Mouse (Mus musculus) C2C12 (cell line): ENCODE data around the gene Gm9970. TPM values are rescaled to one million over a fixed set of nuclear protein-coding genes. Genes with fewer than 3 reads are reported as not detected.

Experiments
- H3K27me3 ChIP-seq: one replicate; pipeline ENCODE4 v1.6.1; 2011; ENCODE audit not compliant: control insufficient read depth, insufficient read depth, insufficient read length
- H3K36me3 ChIP-seq: one replicate; pipeline ENCODE4 v1.6.1; 2011; ENCODE audit not compliant: control insufficient read depth, insufficient read depth
- H3K4me3 ChIP-seq: one replicate; pipeline ENCODE4 v1.5.1; 2011; ENCODE audit warnings: mild to moderate bottlenecking, control low read depth; ENCODE audit not compliant: poor library complexity, insufficient read depth, severe bottlenecking
- H3K79me2 ChIP-seq: one replicate; pipeline ENCODE4 v1.6.1; 2011; ENCODE audit not compliant: control insufficient read depth, insufficient read depth
- H3K79me3 ChIP-seq: one replicate; pipeline ENCODE4 v1.6.1; 2011; ENCODE audit warnings: low read depth, control low read depth
- H3ac ChIP-seq: one replicate; pipeline ENCODE3; 2011; ENCODE audit warnings: low read depth; ENCODE audit not compliant: control insufficient read depth, insufficient read length
- CEBPB ChIP-seq: IDR thresholded peaks from one replicate; pipeline ENCODE4 v1.6.1; 2011; ENCODE audit warnings: low read depth, mild to moderate bottlenecking, control low read depth, moderate library complexity
- CTCF ChIP-seq: IDR thresholded peaks from one replicate; pipeline ENCODE4 v1.5.1; 2011; ENCODE audit not compliant: control insufficient read depth, insufficient read depth, insufficient read length
- FOSL1 ChIP-seq: IDR thresholded peaks from one replicate; pipeline ENCODE4 v1.8.0; 2011; ENCODE audit warnings: mild to moderate bottlenecking, low read length; ENCODE audit not compliant: poor library complexity, insufficient read depth, severe bottlenecking
- MAX ChIP-seq: IDR thresholded peaks from one replicate; pipeline ENCODE4 v1.6.1; 2011; ENCODE audit warnings: mild to moderate bottlenecking, control low read depth
- MYOD1 ChIP-seq: IDR thresholded peaks from one replicate; pipeline ENCODE4 v1.6.1; 2011; ENCODE audit warnings: low read depth; ENCODE audit not compliant: control insufficient read depth, insufficient read length
- MYOG ChIP-seq: IDR thresholded peaks from one replicate; pipeline ENCODE4 v1.6.1; 2011; ENCODE audit not compliant: control insufficient read depth, insufficient read length; ENCODE audit errors: extremely low read depth
- USF1 ChIP-seq: IDR thresholded peaks from one replicate; pipeline ENCODE4 v1.6.1; 2011; ENCODE audit warnings: low read depth, mild to moderate bottlenecking, control low read depth, moderate library complexity
- polyA plus RNA-seq: library from polyadenylated mRNA; unstranded; fragments of >200 nt; fragmentation: generic; extraction: Trizol; gene quantifications from one replicate; pipeline ENCODE4 v1.2.1, GENCODE M21; 2012; ENCODE audit warnings: missing spikeins

Gene Gm9970
- polyA plus RNA-seq, 1 experiment = 0.09 TPM

- TF ChIP-seq CEBPB (no peak), MYOG (no peak), MYOD1 (no peak), FOSL1 (no peak), USF1 (no peak), CTCF (no peak), MAX (no peak)
- Histone ChIP-seq H3K4me3 (no peak overlapping the region), H3K36me3 (peaks cover 82% of the 10 kb centered on the region), H3K27me3 (no peaks in the 10 kb centered on the region), H3K79me2 (peaks cover 23% of the 10 kb centered on the region), H3K79me3 (peaks cover 10% of the 10 kb centered on the region), H3ac (no peak overlapping the region)
These were observed 41.1 kb downstream of the Gm9970 start for GRCm38 (mm10) chr5:31199893-31200292.

- Histone ChIP-seq H3K4me3 (no peak overlapping the region), H3K27me3 (no peaks in the 10 kb centered on the region), H3K79me3 (peaks cover 15% of the 10 kb centered on the region), H3K79me2 (peaks cover 28% of the 10 kb centered on the region), H3K36me3 (peaks cover 82% of the 10 kb centered on the region), H3ac (no peak overlapping the region)
- TF ChIP-seq MYOD1 (no peak), FOSL1 (no peak), MYOG (no peak), CEBPB (no peak), CTCF (no peak), MAX (no peak), USF1 (no peak)
These were observed 41.6 kb downstream of the Gm9970 start for GRCm38 (mm10) chr5:31199321-31199892.

GRCm38 (mm10) chr5:31198616-31199320 is 42.3 kb downstream of the Gm9970 start:
- no peak overlapping the region for H3K4me3 ChIP-seq
- peaks cover 19% of the 10 kb centered on the region for H3K79me3 ChIP-seq
- H3K79me2 ChIP-seq = peaks cover 34% of the 10 kb centered on the region
- H3K27me3 ChIP-seq = no peaks in the 10 kb centered on the region
- no peak for TF ChIP-seq MYOD1
- TF ChIP-seq FOSL1 = no peak
- no peak for TF ChIP-seq CEBPB
- TF ChIP-seq CTCF = no peak
- no peak for TF ChIP-seq MYOG
- H3K36me3 ChIP-seq = peaks cover 80% of the 10 kb centered on the region
- no peak overlapping the region for H3ac ChIP-seq

- no peak for TF ChIP-seq USF1
- TF ChIP-seq MAX = no peak
- no peak for TF ChIP-seq CTCF
- TF ChIP-seq MYOG = no peak
- TF ChIP-seq FOSL1 = no peak
- TF ChIP-seq MYOD1 = no peak
- TF ChIP-seq CEBPB = no peak
- peaks cover 78% of the 10 kb centered on the region for H3K36me3 ChIP-seq
- no peaks in the 10 kb centered on the region for H3K27me3 ChIP-seq
- H3K79me3 ChIP-seq = peaks cover 21% of the 10 kb centered on the region
- no peak overlapping the region for H3ac ChIP-seq
- peaks cover 40% of the 10 kb centered on the region for H3K79me2 ChIP-seq
- H3K4me3 ChIP-seq = no peak overlapping the region
These were observed 42.9 kb downstream of the Gm9970 start for GRCm38 (mm10) chr5:31198170-31198569.

- Histone ChIP-seq H3ac (no peak overlapping the region), H3K79me2 (peaks cover 48% of the 10 kb centered on the region), H3K79me3 (peaks cover 24% of the 10 kb centered on the region), H3K36me3 (peaks cover 69% of the 10 kb centered on the region), H3K4me3 (no peak overlapping the region), H3K27me3 (no peaks in the 10 kb centered on the region)
- no peak for TF ChIP-seq FOSL1
- TF ChIP-seq CEBPB = no peak
- TF ChIP-seq MAX = no peak
- no peak for TF ChIP-seq MYOD1
- TF ChIP-seq USF1 = no peak
- TF ChIP-seq MYOG = no peak
- no peak for TF ChIP-seq CTCF
These were observed 44.0 kb downstream of the Gm9970 start for GRCm38 (mm10) chr5:31197072-31197471.
